Mouse (Mus musculus) midbrain, postnatal 0 days (tissue): ENCODE measurements around the gene Vash1. TPM values are rescaled to one million over a fixed set of nuclear protein-coding genes. Genes with fewer than 3 reads are reported as not detected.
A peak's percentile ranks its signal among the peaks of the same experiment; 100 is the strongest.

Source experiments
- ATAC-seq: fragments of 200-750 bp; cut with Nextera tagmentation; 2 replicates; pipeline ENCODE4 v1.8.0; 2017; ENCODE audit warnings: moderate number of reproducible peaks, mild to moderate bottlenecking, moderate TSS enrichment, moderate library complexity; ENCODE audit not compliant: low FRiP score
- DNase-seq: peaks from one replicate; pipeline ENCODE4 v3.0.0-alpha.2; 2015; ENCODE audit warnings: low spot score
- H3K27ac ChIP-seq: fragments of 300-500 bp; sonication (generic); 2 replicates; pipeline ENCODE4 v1.5.1; 2014; ENCODE audit warnings: low read depth, mild to moderate bottlenecking, low read length, mixed read lengths
- H3K27me3 ChIP-seq: fragments of 300-500 bp; sonication (generic); 2 replicates; pipeline ENCODE4 v1.6.1; 2014; ENCODE audit warnings: low read length, control low read depth, mixed read lengths; ENCODE audit not compliant: insufficient read depth
- H3K36me3 ChIP-seq: fragments of 300-500 bp; sonication (generic); 2 replicates; pipeline ENCODE4 v1.6.1; 2014; ENCODE audit warnings: low read length, control low read depth, mixed read lengths; ENCODE audit not compliant: insufficient read depth
- H3K4me1 ChIP-seq: fragments of 300-500 bp; sonication (generic); 2 replicates; pipeline ENCODE4 v1.6.1; 2014; ENCODE audit warnings: mild to moderate bottlenecking, control low read depth, antibody characterized with exemption, low read length, mixed read lengths; ENCODE audit not compliant: insufficient read depth
- H3K4me2 ChIP-seq: fragments of 300-500 bp; sonication (generic); 2 replicates; pipeline ENCODE4 v1.6.1; 2014; ENCODE audit warnings: low read depth, mild to moderate bottlenecking, low read length, mixed read lengths; ENCODE audit not compliant: poor library complexity, severe bottlenecking
- H3K4me3 ChIP-seq: fragments of 300-500 bp; sonication (generic); 2 replicates; pipeline ENCODE4 v1.5.1; 2014; ENCODE audit warnings: low read depth, mild to moderate bottlenecking, low read length, moderate library complexity
- H3K9ac ChIP-seq: fragments of 300-500 bp; sonication (generic); replicated peaks from 2 replicates; pipeline ENCODE4 v1.6.1; 2014; ENCODE audit warnings: mild to moderate bottlenecking, low read length, moderate library complexity, mixed read lengths; ENCODE audit not compliant: poor library complexity, severe bottlenecking
- H3K9me3 ChIP-seq: fragments of 300-500 bp; sonication (generic); 2 replicates; pipeline ENCODE4 v1.6.1; 2016; ENCODE audit warnings: low read length, control low read depth
- CTCF ChIP-seq: IDR thresholded peaks from 2 replicates; pipeline ENCODE4 v1.5.1; 2016; ENCODE audit warnings: antibody characterized with exemption, mild to moderate bottlenecking
- WGBS: fragments of 180-500 bp; shearing (Covaris S2); extraction: QIAGEN DNeasy Blood & Tissue Kit; methylation state at CpG from one replicate; pipeline ENCODE4 v1.1.7; 2014; 5-methylcytosine and 5-hydroxymethylcytosine counted together
- polyA plus RNA-seq: library from polyadenylated mRNA; unstranded; fragments of >200 nt; fragmentation: Nextera tagmentation; extraction: Ambion mirVana; gene quantifications from 2 replicates; pipeline ENCODE4 v1.2.1, GENCODE M21; 2015
- total RNA-seq: library from RNA; depleted of rRNA; stranded (reverse); fragments of >200 nt; gene quantifications from 2 replicates; pipeline ENCODE4 v1.2.3, GENCODE M21; 2014; rRNA removed

Gene Vash1
- total and polyA plus RNA-seq, 2 experiments from 2014 or later = 25.4 to 89.4 TPM

- Histone ChIP-seq H3K4me3 (peak within 1 kb of the TSS; percentile 67), H3K27ac (peak within 1 kb of the TSS; percentile 68; the same call in 1 of the 2 replicates), H3K27me3 (no peaks in the 10 kb centered on the region), H3K36me3 (no peaks in the 10 kb centered on the region), H3K9ac (peak within 1 kb of the TSS; percentile 66), H3K4me1 (no peaks in the 10 kb centered on the region), H3K4me2 (peak within 1 kb of the TSS; percentile 72), H3K9me3 (no peaks in the 10 kb centered on the region)
- ATAC-seq (peak; percentile 98), DNase-seq (peak; percentile 98)
- WGBS = 0% methylated on average over 38 of the region's 44 CpGs
- TF ChIP-seq CTCF = 0 out of 2 replicates have a peak, but pooled peaks have one; percentile 33
Observed at GRCm38 (mm10) chr12:86726120-86726640, 47.7 kb downstream of the Vash1 start, which contains the start of gene Angel1. Gene Angel1, minus strand, starts transcription at chr12:86726460.

DNA sequence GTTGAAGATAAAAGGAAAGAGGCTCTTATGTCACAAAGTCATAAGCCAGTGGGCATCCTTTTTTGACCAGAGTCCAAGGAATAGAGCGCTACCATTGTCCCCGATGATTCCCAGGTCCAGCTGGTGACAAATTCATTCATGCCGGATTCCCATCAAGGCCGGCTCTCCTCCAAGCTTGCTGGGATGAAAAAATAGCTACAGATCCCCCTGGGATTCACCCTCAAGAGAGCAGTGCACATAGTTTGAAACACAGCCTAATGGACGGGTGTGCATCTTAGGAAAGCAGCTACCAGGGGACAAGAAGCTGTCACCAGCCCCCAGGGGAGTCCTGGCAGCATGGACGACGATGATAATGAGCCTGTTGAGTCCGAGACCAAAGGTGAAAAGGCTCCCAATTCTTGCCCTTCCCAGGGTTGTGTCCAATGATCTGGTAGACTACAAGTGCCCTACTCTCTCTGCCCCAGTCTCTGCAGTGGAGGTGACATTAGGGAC, 55.9 kb downstream of the Vash1 start, which contains the start of gene Lrrc74a:
Lrrc74a (plus strand) TSS at position 51 of the 492 bp plus-strand sequence.
- no peak for ATAC-seq
- H3K4me2 ChIP-seq = no peak within 1 kb of the TSS
- H3K27me3 ChIP-seq = no peaks in the 10 kb centered on the region
- no peaks in the 10 kb centered on the region for H3K9me3 ChIP-seq
- DNase-seq = no peak
- no peak within 1 kb of the TSS for H3K4me3 ChIP-seq
- H3K36me3 ChIP-seq = no peaks in the 10 kb centered on the region
- no peak within 1 kb of the TSS for H3K27ac ChIP-seq
- H3K4me1 ChIP-seq = no peaks in the 10 kb centered on the region
- 84% methylated on average over 8 of the region's 8 CpGs for WGBS
- TF ChIP-seq CTCF = no peak
- H3K9ac ChIP-seq = no peak within 1 kb of the TSS

Other genes with a start within 250 kb of the Vash1 start
- gene Angel1, start 47.8 kb downstream of the Vash1 start, total RNA-seq = 6.3 and 12.4 TPM in 2 replicates
- gene Angel1, start 47.8 kb downstream of the Vash1 start, polyA plus RNA-seq = 8.6 and 9.3 TPM in 2 replicates
- not detected in 2 replicates for gene Lrrc74a, start 55.7 kb downstream of the Vash1 start, total RNA-seq
- gene Lrrc74a, start 55.7 kb downstream of the Vash1 start, polyA plus RNA-seq = not detected in 2 replicates
- 171 and 191 TPM in 2 replicates for gene Irf2bpl, start 206.1 kb downstream of the Vash1 start, total RNA-seq
- 74.2 and 86.2 TPM in 2 replicates for gene Irf2bpl, start 206.1 kb downstream of the Vash1 start, polyA plus RNA-seq